Mouse (Mus musculus): ENCODE data around the gene Hspe1. TPM values are rescaled to one million over a fixed set of nuclear protein-coding genes. Genes with fewer than 3 reads are reported as not detected.

Gene Hspe1
- total and polyA plus RNA-seq, 3 experiments, result 163 to 797 (median 166) TPM

GRCm38 (mm10) chr1:55088611-55089497 lies 922 bp downstream of the Hspe1 start:
- peak overlapping the region; percentile 91 for H3K4me3 ChIP-seq (ENCODE audit: low read depth, low read length)
- no peak for TF ChIP-seq POLR2AphosphoS5 (IDR thresholded peaks at IDR 0.05; ENCODE audit: insufficient replicate concordance, low read depth, low read length)
- TF ChIP-seq CTCF (IDR thresholded peaks at IDR 0.05; ENCODE audit: low read depth, low read length), result no peak
- TF ChIP-seq GATA2 (IDR thresholded peaks at IDR 0.05; ENCODE audit: borderline replicate concordance, low read depth, low read length), result no peak
- no peak for TF ChIP-seq TAL1 (conservative IDR thresholded peaks at IDR 0.05; ENCODE audit: low read depth, low read length)
- no peak for TF ChIP-seq GATA1 (IDR thresholded peaks at IDR 0.05; ENCODE audit: borderline replicate concordance, low read length)
- H3K9me3 ChIP-seq (replicated peaks), result no peaks in the 10 kb centered on the region
- DNase-seq (ENCODE audit: low spot score) (no peak), ATAC-seq (ENCODE audit: extremely low read depth, insufficient number of reproducible peaks, low FRiP score, poor library complexity, severe bottlenecking) (no peak)
- H3K27me3 ChIP-seq (ENCODE audit: insufficient read depth, low read length), result no peaks in the 10 kb centered on the region
- peaks cover 56% of the 10 kb centered on the region for H3K4me1 ChIP-seq (ENCODE audit: insufficient read depth, low read depth, low read length)
- peaks cover 57% of the 10 kb centered on the region for H3K36me3 ChIP-seq (replicated peaks)

GRCm38 (mm10) chr1:55089498-55090064 lies 1.6 kb downstream of the Hspe1 start:
- H3K27me3 ChIP-seq (ENCODE audit: insufficient read depth, low read length), result no peaks in the 10 kb centered on the region
- peaks cover 55% of the 10 kb centered on the region for H3K36me3 ChIP-seq (replicated peaks)
- no peak for DNase-seq (ENCODE audit: low spot score)
- TF ChIP-seq CTCF (IDR thresholded peaks at IDR 0.05; ENCODE audit: low read depth, low read length) (no peak), GATA1 (IDR thresholded peaks at IDR 0.05; ENCODE audit: borderline replicate concordance, low read length) (no peak), TAL1 (conservative IDR thresholded peaks at IDR 0.05; ENCODE audit: low read depth, low read length) (no peak), GATA2 (IDR thresholded peaks at IDR 0.05; ENCODE audit: borderline replicate concordance, low read depth, low read length) (no peak), POLR2AphosphoS5 (IDR thresholded peaks at IDR 0.05; ENCODE audit: insufficient replicate concordance, low read depth, low read length) (no peak)
- peak overlapping the region; percentile 91 for H3K4me3 ChIP-seq (ENCODE audit: low read depth, low read length)
- no peaks in the 10 kb centered on the region for H3K9me3 ChIP-seq (replicated peaks)
- no peak for ATAC-seq (ENCODE audit: extremely low read depth, insufficient number of reproducible peaks, low FRiP score, poor library complexity, severe bottlenecking)
- peaks cover 50% of the 10 kb centered on the region for H3K4me1 ChIP-seq (ENCODE audit: insufficient read depth, low read depth, low read length)

DNA sequence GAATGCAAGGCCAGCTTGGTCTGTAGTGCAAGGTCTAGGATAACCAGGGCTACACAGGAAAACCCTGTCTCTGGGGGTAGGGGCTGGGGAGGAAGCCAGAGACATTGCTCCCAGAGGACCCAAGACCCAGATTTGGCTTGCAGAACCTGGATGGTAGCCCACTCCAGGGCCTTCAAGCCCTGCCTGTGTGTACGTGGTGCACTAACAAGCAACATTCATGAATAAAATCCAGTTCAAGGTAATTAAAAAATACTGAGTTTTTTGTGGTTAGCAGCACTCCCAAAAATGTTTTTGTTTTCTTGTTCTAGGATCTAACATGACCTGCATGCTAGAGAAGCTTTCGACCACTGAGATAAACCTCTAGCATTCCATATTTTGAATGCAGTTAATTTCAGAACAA lies 4.1 kb downstream of the Hspe1 start:
- ATAC-seq (ENCODE audit: extremely low read depth, insufficient number of reproducible peaks, low FRiP score, poor library complexity, severe bottlenecking), result no peak

DNA sequence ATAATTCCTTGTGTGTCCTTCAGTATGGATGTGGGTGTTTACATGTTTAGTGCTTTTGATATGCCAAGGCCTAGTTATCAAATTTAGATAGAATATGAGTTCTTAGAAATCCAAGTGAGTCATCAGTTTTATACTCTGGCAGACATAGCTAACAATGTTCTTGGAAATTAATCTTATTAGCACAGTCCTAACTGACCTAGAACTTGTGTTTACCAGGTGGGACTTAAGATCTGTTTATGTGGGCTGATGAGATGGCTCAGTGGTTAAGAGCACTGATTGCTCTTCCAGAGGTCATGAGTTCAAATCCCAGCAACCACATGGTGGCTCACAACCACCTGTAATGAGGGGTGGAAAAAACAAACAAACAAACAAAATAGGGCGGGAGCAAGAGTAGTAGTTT lies 4.5 kb downstream of the Hspe1 start:
- no peaks in the 10 kb centered on the region for H3K9me3 ChIP-seq (replicated peaks)
- ATAC-seq (ENCODE audit: extremely low read depth, insufficient number of reproducible peaks, low FRiP score, poor library complexity, severe bottlenecking) (no peak), DNase-seq (ENCODE audit: low spot score) (no peak)
- H3K4me1 ChIP-seq (ENCODE audit: insufficient read depth, low read depth, low read length), result peaks cover 46% of the 10 kb centered on the region
- TF ChIP-seq GATA1 (IDR thresholded peaks at IDR 0.05; ENCODE audit: borderline replicate concordance, low read length) (no peak), CTCF (IDR thresholded peaks at IDR 0.05; ENCODE audit: low read depth, low read length) (no peak), TAL1 (conservative IDR thresholded peaks at IDR 0.05; ENCODE audit: low read depth, low read length) (peak; percentile 18; the same call in 1 of the 2 replicates), POLR2AphosphoS5 (IDR thresholded peaks at IDR 0.05; ENCODE audit: insufficient replicate concordance, low read depth, low read length) (no peak), GATA2 (IDR thresholded peaks at IDR 0.05; ENCODE audit: borderline replicate concordance, low read depth, low read length) (no peak)
- H3K4me3 ChIP-seq (ENCODE audit: low read depth, low read length), result no peak overlapping the region
- H3K27me3 ChIP-seq (ENCODE audit: insufficient read depth, low read length), result no peaks in the 10 kb centered on the region
- H3K36me3 ChIP-seq (replicated peaks), result peaks cover 41% of the 10 kb centered on the region

More for the DNA sequence above, 4.1 kb downstream of the Hspe1 start:
- Histone ChIP-seq H3K9me3 (replicated peaks) (no peaks in the 10 kb centered on the region), H3K27me3 (ENCODE audit: insufficient read depth, low read length) (no peaks in the 10 kb centered on the region), H3K36me3 (replicated peaks) (peaks cover 41% of the 10 kb centered on the region), H3K4me3 (ENCODE audit: low read depth, low read length) (no peak overlapping the region; the same call in 1 of the 2 replicates), H3K4me1 (ENCODE audit: insufficient read depth, low read depth, low read length) (peaks cover 44% of the 10 kb centered on the region)
- no peak for TF ChIP-seq GATA2 (IDR thresholded peaks at IDR 0.05; ENCODE audit: borderline replicate concordance, low read depth, low read length)
- no peak for TF ChIP-seq GATA1 (IDR thresholded peaks at IDR 0.05; ENCODE audit: borderline replicate concordance, low read length)
- TF ChIP-seq POLR2AphosphoS5 (IDR thresholded peaks at IDR 0.05; ENCODE audit: insufficient replicate concordance, low read depth, low read length), result no peak
- TF ChIP-seq CTCF (IDR thresholded peaks at IDR 0.05; ENCODE audit: low read depth, low read length), result no peak
- no peak for TF ChIP-seq TAL1 (conservative IDR thresholded peaks at IDR 0.05; ENCODE audit: low read depth, low read length)
- no peak for DNase-seq (ENCODE audit: low spot score)

GRCm38 (mm10) chr1:55106919-55107585 lies 19.1 kb downstream of the Hspe1 start:
- Histone ChIP-seq H3K4me3 (ENCODE audit: low read depth, low read length) (peak overlapping the region; percentile 17; the same call in 1 of the 2 replicates), H3K27me3 (ENCODE audit: insufficient read depth, low read length) (peaks cover 3% of the 10 kb centered on the region), H3K36me3 (replicated peaks) (no peaks in the 10 kb centered on the region), H3K4me1 (ENCODE audit: insufficient read depth, low read depth, low read length) (peaks cover 37% of the 10 kb centered on the region), H3K9me3 (replicated peaks) (no peaks in the 10 kb centered on the region)
- no peak for ATAC-seq (ENCODE audit: extremely low read depth, insufficient number of reproducible peaks, low FRiP score, poor library complexity, severe bottlenecking)
- no peak for DNase-seq (ENCODE audit: low spot score)
- TF ChIP-seq GATA1 (IDR thresholded peaks at IDR 0.05; ENCODE audit: borderline replicate concordance, low read length) (no peak), CTCF (IDR thresholded peaks at IDR 0.05; ENCODE audit: low read depth, low read length) (no peak), POLR2AphosphoS5 (IDR thresholded peaks at IDR 0.05; ENCODE audit: insufficient replicate concordance, low read depth, low read length) (no peak), TAL1 (conservative IDR thresholded peaks at IDR 0.05; ENCODE audit: low read depth, low read length) (no peak), GATA2 (IDR thresholded peaks at IDR 0.05; ENCODE audit: borderline replicate concordance, low read depth, low read length) (no peak)

All from G1E (cell line).